ENCODE assay signal across 8 mouse cellular contexts in genomic region chr8:120229574-120229916, GRCm38 (mm10). TPM values are rescaled to one million over a fixed set of nuclear protein-coding genes. Genes with fewer than 3 reads are reported as not detected.
DNase-seq lines count a peak whose midpoint lies in the region; ATAC-seq lines count a peak whose summit lies in the region.

No protein-coding gene starts in this region.

- H3K9ac ChIP-seq in hindbrain, embryonic 14.5 days, result peak overlapping the region; percentile 67
- no peak overlapping the region for H3K9ac ChIP-seq in liver, embryonic 16.5 days (ENCODE audit: low read depth, low read length)
- H3K9ac ChIP-seq in stomach, embryonic 16.5 days (ENCODE audit: low read length), result peak overlapping the region; percentile 78

- peak overlapping the region; percentile 85 for H3K4me2 ChIP-seq in hindbrain, embryonic 14.5 days (replicated peaks)
- peak overlapping the region; percentile 73 for H3K4me2 ChIP-seq in liver, embryonic 16.5 days (ENCODE audit: low read depth, low read length)
- peak overlapping the region; percentile 92 for H3K4me2 ChIP-seq in stomach, embryonic 16.5 days (ENCODE audit: low read depth, low read length)

- WGBS in hindbrain, embryonic 14.5 days, result under 1% methylated on average over 21 of the region's 22 CpGs
- under 1% methylated on average over 20 of the region's 22 CpGs for WGBS in liver, embryonic 16.5 days (ENCODE audit: insufficient replicate concordance)
- WGBS in stomach, embryonic 16.5 days, result under 1% methylated on average over 22 of the region's 22 CpGs

- H3K4me3 ChIP-seq in hindbrain, embryonic 14.5 days (replicated peaks; ENCODE audit: low read length), result peak overlapping the region; percentile 61
- peak overlapping the region; percentile 55; the same call in 1 of the 2 replicates for H3K4me3 ChIP-seq in liver, embryonic 16.5 days (ENCODE audit: low read depth, low read length)
- peak overlapping the region; percentile 63 for H3K4me3 ChIP-seq in stomach, embryonic 16.5 days (replicated peaks; ENCODE audit: low read length)

- H3K36me3 ChIP-seq in hindbrain, embryonic 14.5 days (replicated peaks; ENCODE audit: control insufficient read depth, insufficient read depth), result no peaks in the 10 kb centered on the region
- H3K36me3 ChIP-seq in liver, embryonic 16.5 days (ENCODE audit: control insufficient read depth, insufficient read depth), result no peaks in the 10 kb centered on the region
- no peaks in the 10 kb centered on the region for H3K36me3 ChIP-seq in stomach, embryonic 16.5 days (ENCODE audit: control insufficient read depth, insufficient read depth, low read length)

- no peak overlapping the region for H3K27ac ChIP-seq in hindbrain, embryonic 14.5 days
- H3K27ac ChIP-seq in liver, embryonic 16.5 days (ENCODE audit: low read length), result no peak overlapping the region
- H3K27ac ChIP-seq in stomach, embryonic 16.5 days (ENCODE audit: low read length), result no peak overlapping the region

- 0 out of 2 replicates have a peak, but pooled peaks have one; percentile 25 for ATAC-seq in hindbrain, embryonic 14.5 days (ENCODE audit: low FRiP score)
- ATAC-seq in liver, embryonic 16.5 days (ENCODE audit: low read depth), result no peak
- no peak for ATAC-seq in stomach, embryonic 16.5 days (ENCODE audit: insufficient read depth, low FRiP score)
- ATAC-seq in CD4-positive, CD25-positive, alpha-beta regulatory T cell, adult 4 months, result no peak
- no peak for ATAC-seq in activated CD4-positive, CD25-positive, alpha-beta regulatory T cell, adult 4 months

- peaks cover 15% of the 10 kb centered on the region for H3K27me3 ChIP-seq in hindbrain, embryonic 14.5 days (ENCODE audit: control insufficient read depth, insufficient read depth, low read length)
- peaks cover 54% of the 10 kb centered on the region for H3K27me3 ChIP-seq in liver, embryonic 16.5 days (ENCODE audit: control insufficient read depth, insufficient read depth, low read depth, low read length)
- no peaks in the 10 kb centered on the region for H3K27me3 ChIP-seq in stomach, embryonic 16.5 days (ENCODE audit: control insufficient read depth, insufficient read depth, low read length)

- peaks cover 65% of the 10 kb centered on the region for H3K4me1 ChIP-seq in hindbrain, embryonic 14.5 days (replicated peaks; ENCODE audit: control insufficient read depth, insufficient read depth, low read length)
- peaks cover 3% of the 10 kb centered on the region for H3K4me1 ChIP-seq in liver, embryonic 16.5 days (ENCODE audit: control insufficient read depth, low read depth, low read length)
- peaks cover 73% of the 10 kb centered on the region for H3K4me1 ChIP-seq in stomach, embryonic 16.5 days (ENCODE audit: control insufficient read depth, insufficient read depth, low read length)

- no peaks in the 10 kb centered on the region for H3K9me3 ChIP-seq in hindbrain, embryonic 14.5 days (ENCODE audit: control insufficient read depth, low read length)
- no peaks in the 10 kb centered on the region for H3K9me3 ChIP-seq in liver, embryonic 16.5 days (replicated peaks; ENCODE audit: control insufficient read depth, low read length)
- no peaks in the 10 kb centered on the region for H3K9me3 ChIP-seq in stomach, embryonic 16.5 days (replicated peaks; ENCODE audit: control insufficient read depth, low read length)

- DNase-seq in right cerebral cortex, postnatal 25 days, result peak; percentile 28
- DNase-seq in right cerebral cortex, adult 18-20 months, result no peak
- peak; percentile 66 for DNase-seq in embryo, embryonic 9.5 days (ENCODE audit: extremely low spot score)
- no peak for DNase-seq in hindbrain, embryonic 14.5 days (ENCODE audit: low spot score)

RNA-seq across cellular contexts. Expression of gene Gse1, which starts 1.3 kb away (rescaled TPM):
- 18.8 and 23.9 TPM in 2 replicates for polyA plus RNA-seq in hindbrain, embryonic 14.5 days (2014; fragmentation: Nextera tagmentation; extraction: Ambion mirVana)
- polyA plus RNA-seq in liver, embryonic 16.5 days (2015; fragmentation: Nextera tagmentation; extraction: Ambion mirVana), result 7.6 and 9.5 TPM in 2 replicates
- 6.0 and 6.9 TPM in 2 replicates for polyA plus RNA-seq in stomach, embryonic 16.5 days (2015; fragmentation: Nextera tagmentation; extraction: Ambion mirVana)
- 1 to 10 TPM; 2.2 to 4.2 TPM for polyA plus RNA-seq in CD4-positive, CD25-positive, alpha-beta regulatory T cell, adult 4 months (2017; shearing (Covaris generic))
- polyA plus RNA-seq in activated CD4-positive, CD25-positive, alpha-beta regulatory T cell, adult 4 months (2017; shearing (Covaris generic)), result 1 to 10 TPM; 2.9 to 4.1 TPM

RNA-seq across cellular contexts. Expression of gene Fam92b, which starts 52.3 kb away (rescaled TPM):
- 1.6 and 3.3 TPM in 2 replicates for polyA plus RNA-seq in hindbrain, embryonic 14.5 days (2014; fragmentation: Nextera tagmentation; extraction: Ambion mirVana)
- not detected in 2 replicates for polyA plus RNA-seq in liver, embryonic 16.5 days (2015; fragmentation: Nextera tagmentation; extraction: Ambion mirVana)
- polyA plus RNA-seq in stomach, embryonic 16.5 days (2015; fragmentation: Nextera tagmentation; extraction: Ambion mirVana), result 0.57 and 0.72 TPM in 2 replicates
- not detected for polyA plus RNA-seq in CD4-positive, CD25-positive, alpha-beta regulatory T cell, adult 4 months (2017; shearing (Covaris generic))
- polyA plus RNA-seq in activated CD4-positive, CD25-positive, alpha-beta regulatory T cell, adult 4 months (2017; shearing (Covaris generic)), result not detected

Comparison
In these comparisons a context has a peak if more than half of its experiments do, and no peak if none do; other contexts are left out.
1. DNase-seq: peak in right cerebral cortex, postnatal 25 days (single experiment) and embryo, embryonic 9.5 days (single experiment); none in right cerebral cortex, adult 18-20 months (single experiment) and hindbrain, embryonic 14.5 days (single experiment).
2. Peak in every context shown above with its lines, with median percentiles within 50 percentile points of each other: H3K4me2 ChIP-seq and H3K4me3 ChIP-seq.